Mouse (Mus musculus): ENCODE data around the gene Nudc. TPM values are rescaled to one million over a fixed set of nuclear protein-coding genes. Genes with fewer than 3 reads are reported as not detected.

Gene Nudc
- polyA plus RNA-seq, 1 experiment = 84.2 TPM

GRCm38 (mm10) chr4:133484266-133485025 lies 61.4 kb downstream of the Nudc start:
- H3K27ac ChIP-seq (ENCODE audit: insufficient read depth, low read length) = peak overlapping the region; percentile 49
- TF ChIP-seq POLR2A (IDR thresholded peaks at IDR 0.05; ENCODE audit: low read depth, low read length) (no peak; the same call in 1 of the 2 replicates), CTCF (IDR thresholded peaks at IDR 0.05; ENCODE audit: borderline replicate concordance, insufficient read depth, low read length) (no peak)
- no peak overlapping the region for H3K4me3 ChIP-seq (ENCODE audit: insufficient read depth, low read length)
- H3K4me1 ChIP-seq (ENCODE audit: control insufficient read depth, insufficient read depth, low read length) = peaks cover 14% of the 10 kb centered on the region; the same call in 1 of the 2 replicates

Other genes with a start within 250 kb of the Nudc start
- 21.2 and 21.7 TPM in 2 replicates for gene Wdtc1, start 192.5 kb downstream of the Nudc start, polyA plus RNA-seq (2011; ENCODE audit: insufficient read length, low read depth, missing spikeins)
- 26.2 and 34.7 TPM in 2 replicates for gene Slc9a1, start 176.3 kb downstream of the Nudc start, polyA plus RNA-seq (2011; ENCODE audit: insufficient read length, low read depth, missing spikeins)
- gene Tent5b, start 65.9 kb downstream of the Nudc start, polyA plus RNA-seq (2011; ENCODE audit: insufficient read length, low read depth, missing spikeins) = 9.1 and 13.3 TPM in 2 replicates
- 32.3 and 37.4 TPM in 2 replicates for gene Trnp1, start 47.4 kb downstream of the Nudc start, polyA plus RNA-seq (2011; ENCODE audit: insufficient read length, low read depth, missing spikeins)
- gene Kdf1, start 27.0 kb downstream of the Nudc start, polyA plus RNA-seq (2011; ENCODE audit: insufficient read length, low read depth, missing spikeins) = not detected in 2 replicates
- not detected in 2 replicates for gene Nr0b2, start 7.4 kb upstream of the Nudc start, polyA plus RNA-seq (2011; ENCODE audit: insufficient read length, low read depth, missing spikeins)
- gene Gpatch3, start 28.7 kb upstream of the Nudc start, polyA plus RNA-seq (2011; ENCODE audit: insufficient read length, low read depth, missing spikeins) = 4.8 and 5.7 TPM in 2 replicates
- 10.9 and 12.2 TPM in 2 replicates for gene Gpn2, start 38.4 kb upstream of the Nudc start, polyA plus RNA-seq (2011; ENCODE audit: insufficient read length, low read depth, missing spikeins)
- gene Sfn, start 56.2 kb upstream of the Nudc start, polyA plus RNA-seq (2011; ENCODE audit: insufficient read length, low read depth, missing spikeins) = 8.4 and 12.1 TPM in 2 replicates
- gene Zdhhc18, start 104.2 kb upstream of the Nudc start, polyA plus RNA-seq (2011; ENCODE audit: insufficient read length, low read depth, missing spikeins) = 28.8 and 31.3 TPM in 2 replicates
- gene Pigv, start 126.7 kb upstream of the Nudc start, polyA plus RNA-seq (2011; ENCODE audit: insufficient read length, low read depth, missing spikeins) = 6.9 and 10.4 TPM in 2 replicates
- 43.9 and 52.1 TPM in 2 replicates for gene Arid1a, start 210.8 kb upstream of the Nudc start, polyA plus RNA-seq (2011; ENCODE audit: insufficient read length, low read depth, missing spikeins)